Mouse (Mus musculus) urinary bladder, postnatal 4 days (tissue): ENCODE data around the gene Dynll1.

ENCODE experiments used
- DNase-seq, 2 experiments: peaks; one replicate each; pipeline ENCODE4 v3.0.0; 2021 to 2022; ENCODE audit warnings: low spot score in 2 of 2

Gene Dynll1

DNA sequence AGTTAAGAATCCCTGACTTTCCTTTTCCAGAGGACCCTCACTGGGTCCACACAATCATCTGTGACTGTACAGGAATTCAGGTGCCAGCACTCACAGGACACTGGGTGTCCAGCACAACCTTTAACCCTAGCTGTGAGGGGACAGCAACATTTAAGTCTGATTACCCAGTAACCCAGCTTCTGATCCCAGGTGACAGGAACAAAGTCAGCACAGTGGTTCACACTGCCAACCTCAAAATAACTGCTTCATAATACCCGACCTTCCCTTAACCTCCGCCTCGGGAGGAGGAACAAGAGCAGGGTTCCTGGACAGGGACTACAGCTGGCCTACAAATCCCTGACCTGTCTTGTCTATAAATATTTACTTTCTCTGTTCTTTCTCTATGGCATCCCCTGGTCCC lies 32.5 kb downstream of the Dynll1 start:
- DNase-seq: no peak

DNA sequence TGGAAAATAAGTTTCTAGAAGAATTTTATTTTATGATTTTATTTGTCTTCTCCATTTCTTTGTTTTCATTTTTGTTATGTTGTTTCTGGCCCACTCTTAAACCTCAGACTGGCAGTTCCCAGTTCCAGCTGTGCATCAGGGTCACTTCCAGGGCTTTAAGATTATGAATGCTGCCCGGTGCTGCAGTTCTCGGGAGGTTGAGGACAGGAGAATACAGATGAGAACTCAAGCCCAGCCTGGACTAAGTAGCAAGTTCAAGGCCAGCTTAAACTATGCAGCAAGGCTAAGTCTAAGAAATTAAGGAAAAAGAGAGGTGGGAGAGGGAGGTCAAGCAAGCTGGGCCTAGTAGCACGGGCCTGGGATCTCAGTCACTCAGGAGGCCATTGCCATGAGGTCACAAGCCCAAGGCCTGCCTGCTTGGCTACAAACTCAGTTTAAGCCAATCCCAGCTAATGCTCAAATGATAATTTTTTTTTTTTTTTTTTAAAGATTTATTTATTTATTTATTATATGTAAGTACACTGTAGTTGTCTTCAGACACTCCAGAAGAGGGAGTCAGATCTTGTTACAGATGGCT lies 33.2 kb downstream of the Dynll1 start:
- no peak for DNase-seq

DNA sequence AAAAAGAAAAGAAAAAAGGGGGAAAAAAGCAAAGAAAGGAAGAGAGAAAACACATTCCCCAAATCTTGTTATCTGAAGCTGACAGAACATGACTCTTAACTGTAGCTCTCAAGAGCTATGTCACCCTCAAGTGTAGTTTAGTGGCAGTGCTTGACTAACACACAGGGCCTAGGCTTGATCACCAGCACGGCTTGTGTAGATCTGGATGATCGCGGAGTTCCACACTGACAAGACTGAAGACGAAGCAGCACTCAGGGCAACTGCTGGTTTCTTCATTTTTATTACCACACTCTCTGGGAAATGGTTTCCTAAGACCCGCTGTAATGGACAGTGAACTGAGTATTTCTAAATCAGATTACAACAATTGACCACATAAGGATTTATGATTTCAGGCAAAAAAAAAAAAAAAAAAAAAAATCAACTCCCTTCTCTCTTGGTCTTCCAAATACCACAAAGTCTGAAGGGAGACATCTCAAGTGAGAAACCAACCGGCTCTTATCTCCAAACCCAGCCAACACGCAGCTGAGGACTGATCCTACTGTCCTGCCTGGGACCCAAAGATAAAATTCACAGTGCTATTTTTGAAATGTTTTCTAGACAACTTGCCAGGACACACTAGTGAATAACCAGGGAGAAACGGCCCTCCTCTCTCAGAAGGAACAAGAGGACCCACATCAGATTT lies 33.9 kb downstream of the Dynll1 start:
- no peak for DNase-seq

DNA sequence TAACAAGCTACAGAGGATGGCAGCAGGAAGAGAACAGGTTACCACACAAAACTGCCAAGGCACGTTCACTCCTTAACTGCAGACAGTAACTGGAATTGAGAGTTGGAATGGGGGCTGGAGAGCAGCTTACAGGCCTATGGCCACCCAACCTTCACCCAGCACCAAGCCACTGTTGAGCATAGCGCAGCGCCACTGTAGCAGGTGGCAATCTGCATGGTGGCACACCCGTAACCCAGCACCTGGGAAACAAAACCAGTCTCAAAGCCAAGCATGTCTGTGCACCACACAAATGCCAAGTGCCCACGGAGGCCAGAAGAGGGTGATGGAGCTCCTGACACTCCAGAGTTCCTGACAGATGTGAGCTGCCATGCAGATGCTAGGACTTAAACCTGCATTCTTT lies 34.5 kb downstream of the Dynll1 start:
- DNase-seq: no peak

DNA sequence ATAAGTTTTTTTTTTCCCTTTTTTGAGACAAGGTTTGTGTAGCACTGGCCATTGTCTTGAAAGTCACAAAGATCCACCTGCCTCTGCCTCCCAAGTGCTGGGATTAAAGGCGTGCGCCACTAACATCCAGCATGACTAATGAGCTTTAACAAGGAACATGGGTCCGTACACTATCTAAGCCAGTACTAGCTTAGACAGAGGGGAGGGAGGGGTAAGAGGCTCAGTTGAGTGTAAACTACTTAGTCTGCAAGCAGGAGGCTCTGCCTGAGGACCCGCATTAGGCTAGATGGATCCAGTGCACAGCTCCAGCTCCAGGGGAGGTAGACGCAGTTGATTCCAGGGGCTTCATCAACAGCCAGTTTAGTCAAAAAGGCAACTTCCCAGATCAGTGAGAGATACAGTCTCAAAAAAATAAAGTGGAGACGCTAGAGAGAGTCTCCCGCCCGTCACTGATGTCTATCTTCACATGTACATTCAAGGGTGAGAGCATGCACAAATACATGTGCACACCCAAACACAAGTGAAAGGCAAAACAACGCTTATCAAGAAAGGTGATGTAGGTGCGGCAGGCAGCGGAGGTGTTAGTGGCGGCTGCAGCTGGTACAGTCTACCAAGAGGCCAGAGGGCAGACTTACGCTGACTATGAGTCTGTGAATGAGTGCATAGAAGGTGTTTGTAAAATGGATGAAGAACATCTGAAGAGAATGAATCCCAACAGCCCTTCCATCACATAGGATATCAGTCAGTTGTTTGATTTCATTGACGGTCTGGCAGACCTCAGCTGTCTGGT lies 38.1 kb downstream of the Dynll1 start:
- DNase-seq: no peak

DNA sequence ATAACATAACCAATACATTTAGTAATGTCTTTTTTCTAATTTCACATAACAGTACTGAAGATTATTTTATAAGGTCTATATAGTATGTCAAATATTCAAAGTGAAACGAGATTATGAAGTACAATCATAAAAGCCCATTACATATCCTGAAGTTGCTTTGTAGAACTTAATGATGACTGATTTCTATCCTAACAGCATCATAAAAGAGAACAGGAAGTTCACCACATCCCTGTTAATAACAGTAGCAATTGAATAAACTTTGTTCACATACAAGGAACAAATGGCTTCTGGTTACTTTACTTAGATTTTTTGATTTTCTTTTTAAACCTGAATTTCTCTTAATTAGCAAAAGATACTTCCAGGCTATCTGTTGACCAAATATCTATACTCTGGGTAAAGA lies 38.9 kb downstream of the Dynll1 start:
- DNase-seq: no peak

DNA sequence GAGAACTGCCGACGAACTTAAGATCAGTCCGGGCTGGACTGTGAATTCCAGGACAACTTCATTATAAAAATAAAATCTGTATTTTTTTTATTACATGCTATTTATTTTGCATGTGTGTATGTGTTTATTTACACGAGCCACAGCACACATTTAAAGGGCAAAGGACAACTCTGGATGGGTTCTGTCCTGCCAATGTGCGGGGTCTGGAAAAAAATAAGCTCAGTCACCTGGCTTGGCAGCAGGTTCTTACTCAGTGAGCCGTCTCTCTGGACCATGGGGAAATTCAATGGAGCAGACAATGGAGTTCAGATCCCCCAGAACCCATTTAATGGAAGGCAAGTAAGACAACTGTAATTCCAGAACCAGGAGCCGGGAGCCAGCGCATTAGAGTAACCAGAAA lies 39.7 kb downstream of the Dynll1 start:
- no peak for DNase-seq

DNA sequence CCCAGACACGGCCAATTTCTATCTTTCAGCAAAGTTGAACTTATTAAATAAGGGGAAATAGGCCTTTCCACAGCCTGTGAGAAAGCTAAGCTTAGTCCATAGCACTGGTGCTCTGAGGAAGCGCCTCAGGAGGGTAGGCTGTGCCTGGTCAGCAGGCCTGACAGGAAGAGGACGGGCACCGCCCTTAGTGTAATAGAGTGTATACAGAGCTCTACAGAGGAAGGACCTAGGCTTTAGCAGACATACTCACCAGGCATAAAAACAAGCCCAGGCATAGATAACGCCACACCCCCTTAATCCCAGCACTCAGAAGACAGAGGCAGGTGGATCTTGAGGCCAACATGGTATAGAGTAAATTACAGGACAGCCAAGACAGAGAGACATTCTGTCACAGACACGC lies 40.4 kb downstream of the Dynll1 start:
- no peak for DNase-seq

DNA sequence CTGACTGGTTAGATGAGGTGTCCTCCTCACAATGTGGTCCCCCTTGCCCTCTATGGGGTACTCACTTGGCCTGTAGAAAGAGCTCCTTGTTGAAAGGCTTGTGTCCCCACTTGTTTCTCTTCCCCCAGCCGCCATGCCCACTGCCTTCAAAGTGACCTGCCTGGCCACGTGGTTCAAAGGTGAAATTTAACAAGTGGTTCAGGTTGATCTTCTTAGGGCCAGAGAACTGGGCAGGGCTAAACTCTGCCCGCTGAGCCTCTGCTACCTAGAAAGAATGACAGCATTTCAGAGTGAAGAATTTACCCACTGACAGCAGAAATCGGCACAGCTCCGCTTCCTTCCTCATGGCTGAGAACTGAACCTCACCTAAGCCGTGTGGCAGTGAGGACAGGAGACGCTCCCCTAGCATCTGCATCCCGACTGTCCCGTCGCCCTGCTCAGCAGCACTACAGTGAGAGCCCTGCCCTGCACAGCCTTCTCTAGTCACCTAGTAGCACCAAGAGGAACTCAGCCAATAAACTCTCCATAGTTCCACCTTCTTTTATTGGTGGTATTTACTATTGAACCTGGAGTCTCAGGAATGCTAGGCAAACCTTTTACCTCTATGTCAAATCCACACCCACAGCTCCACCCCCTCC lies 43.8 kb downstream of the Dynll1 start:
- DNase-seq: no peak

DNA sequence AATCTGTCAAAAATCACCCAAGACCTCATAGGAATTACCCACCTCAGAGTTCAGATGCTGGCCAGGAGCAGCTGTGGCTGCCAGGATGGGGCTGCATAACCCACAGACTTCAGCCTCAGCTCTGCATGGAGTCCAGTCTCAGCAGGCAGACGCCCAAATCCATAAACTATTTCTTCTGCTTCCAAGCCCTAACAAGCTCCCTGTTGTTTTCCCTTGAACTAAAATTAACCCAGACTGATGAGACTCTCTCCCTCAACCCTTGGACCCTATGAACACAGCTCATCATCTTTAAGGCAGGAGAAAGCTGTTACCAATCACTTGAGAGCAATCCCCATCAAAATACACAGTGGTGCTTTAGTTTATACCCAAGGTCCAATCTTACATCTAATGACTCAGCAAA lies 45.3 kb downstream of the Dynll1 start:
- DNase-seq: no peak
